Mouse (Mus musculus) liver, embryonic 15.5 days (tissue): Measurements from ENCODE around the gene Themis2. TPM values are rescaled to one million over a fixed set of nuclear protein-coding genes. Genes with fewer than 3 reads are reported as not detected.

Experiments
- ATAC-seq: fragments of 200-750 bp; cut with Nextera tagmentation; 2 replicates; pipeline ENCODE4 v1.8.0; 2017; ENCODE audit warnings: moderate number of reproducible peaks, mild to moderate bottlenecking, moderate library complexity; ENCODE audit not compliant: insufficient read depth
- H3K27ac ChIP-seq: fragments of 300-500 bp; sonication (generic); replicated peaks from 2 replicates; pipeline ENCODE4 v1.5.1; 2015; ENCODE audit warnings: mild to moderate bottlenecking, inconsistent platforms
- H3K27me3 ChIP-seq: fragments of 300-500 bp; sonication (generic); 2 replicates; pipeline ENCODE4 v1.6.1; 2015; ENCODE audit warnings: mild to moderate bottlenecking, inconsistent platforms
- H3K36me3 ChIP-seq: fragments of 300-500 bp; sonication (generic); replicated peaks from 2 replicates; pipeline ENCODE4 v1.6.1; 2015; ENCODE audit warnings: moderate library complexity, mild to moderate bottlenecking, inconsistent platforms
- H3K4me1 ChIP-seq: fragments of 300-500 bp; sonication (generic); replicated peaks from 2 replicates; pipeline ENCODE4 v1.6.1; 2015; ENCODE audit warnings: inconsistent platforms
- H3K4me2 ChIP-seq: fragments of 300-500 bp; sonication (generic); 2 replicates; pipeline ENCODE4 v1.6.1; 2015; ENCODE audit warnings: moderate library complexity, mild to moderate bottlenecking, inconsistent platforms
- H3K4me3 ChIP-seq: fragments of 300-500 bp; sonication (generic); replicated peaks from 2 replicates; pipeline ENCODE4 v1.5.1; 2015; ENCODE audit warnings: mild to moderate bottlenecking, inconsistent platforms
- H3K9ac ChIP-seq: fragments of 300-500 bp; sonication (generic); 2 replicates; pipeline ENCODE4 v1.6.1; 2015; ENCODE audit warnings: moderate library complexity, mild to moderate bottlenecking, inconsistent platforms
- H3K9me3 ChIP-seq: fragments of 300-500 bp; sonication (generic); replicated peaks from 2 replicates; pipeline ENCODE4 v1.6.1; 2016; ENCODE audit warnings: inconsistent platforms
- WGBS: fragments of 180-500 bp; shearing (Covaris S2); methylation state at CpG from one replicate; pipeline ENCODE4 v1.1.7; 2015; ENCODE audit warnings: mixed read lengths; ENCODE audit not compliant: insufficient replicate concordance; 5-methylcytosine and 5-hydroxymethylcytosine counted together
- polyA plus RNA-seq: library from polyadenylated mRNA; unstranded; fragments of >200 nt; fragmentation: Nextera tagmentation; extraction: Ambion mirVana; gene quantifications from 2 replicates; pipeline ENCODE4 v1.2.1, GENCODE M21; 2015

The Themis2 gene
- polyA plus RNA-seq, 1 experiment from 2014 or later, result 2.8 TPM

DNA sequence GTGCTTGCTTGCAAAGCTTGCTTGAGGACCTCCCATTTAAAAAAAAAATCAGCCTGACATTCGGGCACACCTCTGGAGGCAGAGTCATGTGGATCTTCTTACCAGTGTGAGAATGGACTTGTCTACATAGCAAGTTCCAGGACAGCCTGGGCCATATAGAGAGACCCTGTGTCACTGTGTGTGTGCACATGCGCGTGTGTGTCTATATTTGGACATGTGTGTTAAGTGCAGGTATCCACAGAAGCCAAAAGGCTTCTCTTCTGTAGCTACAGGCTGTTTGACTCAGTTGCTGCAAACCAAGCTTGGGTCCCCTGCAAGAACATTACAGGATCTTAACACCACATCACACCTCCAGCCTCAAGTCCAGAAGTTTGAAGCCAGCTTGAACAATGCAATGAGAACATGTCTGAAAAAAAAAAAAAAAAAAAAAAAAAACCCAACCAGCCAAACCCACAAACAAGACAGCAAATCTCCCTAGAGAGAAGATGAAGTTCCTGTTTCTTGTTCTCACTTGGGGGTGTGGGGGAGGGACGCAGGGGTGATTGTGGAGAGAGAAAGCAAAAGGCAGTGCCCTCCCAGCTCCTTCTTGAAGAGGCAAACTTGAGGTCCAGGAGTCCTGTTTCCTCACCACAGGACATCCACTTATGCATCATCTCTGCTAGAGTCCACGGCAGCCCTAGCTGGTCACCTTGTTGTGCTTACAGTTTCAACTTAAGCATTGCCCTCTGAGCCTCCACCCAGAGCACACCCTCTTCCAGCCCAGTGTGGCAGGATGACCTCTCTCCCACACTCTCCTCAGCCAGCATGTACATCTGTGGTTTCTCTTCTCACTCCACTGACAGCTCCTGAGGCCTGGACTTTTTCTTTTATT is 11.8 kb upstream of the Themis2 start:
- no peak for ATAC-seq
- H3K27me3 ChIP-seq, result no peaks in the 10 kb centered on the region
- H3K4me2 ChIP-seq, result no peak overlapping the region
- H3K9ac ChIP-seq, result no peak overlapping the region
- peaks cover 13% of the 10 kb centered on the region; the same call in 1 of the 2 replicates for H3K4me1 ChIP-seq
- no peak overlapping the region for H3K4me3 ChIP-seq
- 25% methylated on average over 5 of the region's 5 CpGs for WGBS
- 0 out of 2 replicates have a peak, but pooled peaks cover 3% of the 10 kb centered on the region for H3K9me3 ChIP-seq
- H3K27ac ChIP-seq, result peak overlapping the region; percentile 67; the same call in 1 of the 2 replicates
- no peaks in the 10 kb centered on the region for H3K36me3 ChIP-seq

DNA sequence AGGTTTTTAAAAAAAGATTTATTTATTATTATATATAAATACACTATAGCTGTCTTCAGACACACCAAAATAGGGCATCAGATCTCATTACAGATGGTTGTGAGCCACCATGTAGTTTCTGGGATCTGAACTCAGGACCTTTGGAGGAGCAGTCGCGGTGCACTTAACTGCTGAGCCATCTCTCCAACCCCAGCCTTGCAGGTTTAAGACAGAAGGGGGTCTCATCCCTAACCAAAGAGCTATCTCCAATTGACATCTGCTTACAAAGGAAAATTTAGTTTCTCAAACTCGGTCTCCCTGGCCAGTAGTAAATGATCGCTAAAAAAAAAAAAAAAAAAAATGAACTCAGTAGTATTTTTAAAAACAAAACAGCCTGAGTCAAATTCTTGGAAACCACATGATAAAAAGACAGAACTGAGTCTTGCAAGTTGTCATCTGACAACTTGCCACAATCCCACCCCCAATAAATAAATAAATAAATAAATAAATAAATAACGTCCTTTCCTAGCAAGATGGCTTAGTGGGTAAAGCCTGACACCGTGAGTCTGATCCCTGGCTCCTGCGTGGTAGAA is 10.5 kb upstream of the Themis2 start:
- no peaks in the 10 kb centered on the region for H3K27me3 ChIP-seq
- no peak for ATAC-seq
- 0 out of 2 replicates have a peak, but pooled peaks cover 3% of the 10 kb centered on the region for H3K9me3 ChIP-seq
- H3K4me3 ChIP-seq, result no peak overlapping the region
- H3K27ac ChIP-seq, result no peak overlapping the region
- no peaks in the 10 kb centered on the region for H3K36me3 ChIP-seq
- H3K4me2 ChIP-seq, result no peak overlapping the region
- WGBS, result 64% methylated on average over 7 of the region's 7 CpGs
- no peak overlapping the region for H3K9ac ChIP-seq
- peaks cover 24% of the 10 kb centered on the region for H3K4me1 ChIP-seq

DNA sequence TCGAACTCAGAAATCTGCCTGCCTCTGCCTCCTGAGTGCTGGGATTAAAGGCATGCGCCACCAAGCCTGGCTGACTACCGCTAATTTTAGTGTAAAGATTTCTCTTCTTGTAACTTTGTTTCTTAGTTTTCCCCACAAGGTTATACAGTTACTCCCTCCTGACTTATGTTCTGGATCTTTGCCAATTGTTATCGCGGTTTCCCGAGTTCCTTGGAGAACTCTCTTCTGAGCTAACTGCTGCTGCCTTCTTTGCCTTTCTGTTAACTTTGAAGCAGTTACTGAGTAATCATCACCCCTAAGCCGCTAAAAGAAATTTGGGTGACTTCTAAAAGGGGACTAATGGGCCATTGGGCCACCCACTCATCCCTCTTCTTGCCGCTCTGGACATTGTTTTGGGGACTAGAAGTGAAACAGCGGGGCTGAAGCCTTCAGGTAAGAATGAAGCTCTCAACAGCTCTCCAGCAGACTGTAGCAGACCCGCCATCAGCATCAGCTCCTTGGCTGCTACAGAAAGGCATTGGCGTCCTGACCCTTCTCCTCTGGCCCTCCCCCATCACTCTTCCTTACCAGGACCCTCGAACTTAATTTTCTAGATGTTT is 9.5 kb upstream of the Themis2 start:
- H3K27me3 ChIP-seq, result no peaks in the 10 kb centered on the region
- no peaks in the 10 kb centered on the region for H3K36me3 ChIP-seq
- no peak overlapping the region for H3K4me3 ChIP-seq
- no peak overlapping the region for H3K4me2 ChIP-seq
- no peak for ATAC-seq
- H3K27ac ChIP-seq, result 0 out of 2 replicates have a peak overlapping the region, but pooled peaks have one; percentile 9
- H3K9ac ChIP-seq, result no peak overlapping the region
- 0 out of 2 replicates have a peak, but pooled peaks cover 2% of the 10 kb centered on the region for H3K9me3 ChIP-seq
- 74% methylated on average over 12 of the region's 12 CpGs for WGBS
- peaks cover 33% of the 10 kb centered on the region for H3K4me1 ChIP-seq

DNA sequence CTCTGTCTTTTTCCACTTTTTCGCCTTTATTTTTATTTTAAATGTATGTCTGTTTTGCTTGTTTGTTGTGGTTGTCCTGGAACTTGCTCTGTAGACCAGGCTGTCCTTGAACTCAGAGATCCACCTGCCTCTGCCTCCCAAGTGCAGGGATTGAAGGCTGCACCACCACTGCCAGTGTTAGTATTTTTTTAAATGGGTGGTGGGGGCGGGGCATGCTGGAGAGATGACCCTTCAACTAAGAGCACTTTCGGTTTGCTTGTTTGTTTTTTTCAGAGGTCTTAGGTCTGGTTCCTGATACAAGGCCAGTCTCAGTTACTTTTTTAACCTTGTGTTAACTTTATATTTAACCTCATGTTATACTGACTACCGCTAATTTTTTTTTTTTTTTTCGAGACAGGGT is 9.0 kb upstream of the Themis2 start:
- Histone ChIP-seq H3K9me3 (no peaks in the 10 kb centered on the region), H3K27me3 (no peaks in the 10 kb centered on the region), H3K4me1 (peaks cover 34% of the 10 kb centered on the region), H3K36me3 (no peaks in the 10 kb centered on the region), H3K27ac (0 out of 2 replicates have a peak overlapping the region, but pooled peaks have one; percentile 64), H3K9ac (no peak overlapping the region), H3K4me3 (no peak overlapping the region), H3K4me2 (no peak overlapping the region)
- WGBS, result 67% methylated on average over 5 of the region's 5 CpGs
- ATAC-seq, result no peak

DNA sequence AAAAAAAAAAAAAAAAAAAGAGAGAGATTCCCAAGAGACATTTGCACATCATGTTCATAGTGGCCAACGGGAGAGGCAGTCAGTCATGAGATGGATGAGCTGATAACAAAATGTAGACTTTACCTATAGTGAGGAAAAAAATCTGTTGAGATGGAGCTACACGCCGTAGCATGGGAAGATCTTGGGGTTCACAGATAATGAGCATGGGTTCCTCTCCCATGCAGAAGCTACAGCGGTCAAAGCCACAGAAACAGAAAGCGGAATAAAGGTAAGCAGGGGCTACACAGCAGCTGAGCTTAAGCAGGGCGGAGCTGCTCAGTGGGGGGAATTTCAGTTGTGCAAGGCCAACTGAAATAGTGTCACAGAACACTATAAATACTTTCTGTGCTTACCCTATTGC is 8.1 kb upstream of the Themis2 start:
- Histone ChIP-seq H3K9me3 (no peaks in the 10 kb centered on the region), H3K27ac (0 out of 2 replicates have a peak overlapping the region, but pooled peaks have one; percentile 16), H3K36me3 (no peaks in the 10 kb centered on the region), H3K9ac (no peak overlapping the region), H3K27me3 (no peaks in the 10 kb centered on the region), H3K4me3 (no peak overlapping the region), H3K4me1 (peaks cover 33% of the 10 kb centered on the region), H3K4me2 (no peak overlapping the region)
- 36% methylated on average over 6 of the region's 6 CpGs for WGBS
- ATAC-seq, result no peak

DNA sequence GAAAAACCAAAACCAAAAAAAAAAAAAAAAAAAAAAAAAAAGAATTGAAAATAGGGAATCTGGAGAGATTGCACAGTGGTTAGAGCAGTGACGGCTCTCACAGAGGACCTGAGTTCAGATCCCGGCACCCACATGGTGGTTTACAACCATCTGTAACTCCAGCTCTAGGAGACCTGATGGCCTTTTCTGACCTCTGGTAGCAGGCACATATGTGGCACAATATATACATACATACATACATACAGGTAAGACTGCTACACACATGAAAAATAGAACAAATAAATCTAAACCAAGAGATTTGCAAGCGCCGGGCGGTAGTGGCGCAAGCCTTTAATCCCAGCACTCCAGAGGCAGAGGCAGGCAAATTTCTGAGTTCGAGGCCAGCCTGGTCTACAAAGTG is 7.7 kb upstream of the Themis2 start:
- 83% methylated on average over 7 of the region's 7 CpGs for WGBS
- Histone ChIP-seq H3K4me1 (peaks cover 31% of the 10 kb centered on the region), H3K36me3 (no peaks in the 10 kb centered on the region), H3K27me3 (no peaks in the 10 kb centered on the region), H3K27ac (no peak overlapping the region), H3K9me3 (no peaks in the 10 kb centered on the region), H3K9ac (no peak overlapping the region), H3K4me3 (no peak overlapping the region), H3K4me2 (no peak overlapping the region)
- no peak for ATAC-seq

DNA sequence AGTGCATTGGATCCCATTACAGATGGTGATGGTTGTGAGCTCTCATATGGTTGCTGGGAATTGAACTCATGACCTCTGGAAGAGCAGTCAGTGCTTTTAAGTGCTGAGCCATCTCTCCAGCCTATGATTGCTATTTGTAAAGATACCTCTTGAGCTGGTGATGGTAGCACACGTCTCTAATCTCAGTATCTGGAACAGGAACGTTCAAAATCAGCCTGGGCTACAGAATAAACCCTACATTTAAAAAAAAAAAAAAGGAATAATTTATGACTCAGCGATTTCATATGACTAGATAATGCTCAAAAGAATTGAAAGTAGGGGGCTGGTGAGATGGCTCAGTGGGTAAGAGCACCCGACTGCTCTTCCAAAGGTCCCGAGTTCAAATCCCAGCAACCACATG is 7.0 kb upstream of the Themis2 start:
- Histone ChIP-seq H3K4me3 (no peak overlapping the region), H3K9ac (no peak overlapping the region), H3K9me3 (no peaks in the 10 kb centered on the region), H3K4me2 (no peak overlapping the region), H3K27ac (no peak overlapping the region), H3K27me3 (no peaks in the 10 kb centered on the region), H3K36me3 (no peaks in the 10 kb centered on the region), H3K4me1 (peaks cover 26% of the 10 kb centered on the region)
- WGBS, result 58% methylated on average over 5 of the region's 5 CpGs
- ATAC-seq, result no peak

DNA sequence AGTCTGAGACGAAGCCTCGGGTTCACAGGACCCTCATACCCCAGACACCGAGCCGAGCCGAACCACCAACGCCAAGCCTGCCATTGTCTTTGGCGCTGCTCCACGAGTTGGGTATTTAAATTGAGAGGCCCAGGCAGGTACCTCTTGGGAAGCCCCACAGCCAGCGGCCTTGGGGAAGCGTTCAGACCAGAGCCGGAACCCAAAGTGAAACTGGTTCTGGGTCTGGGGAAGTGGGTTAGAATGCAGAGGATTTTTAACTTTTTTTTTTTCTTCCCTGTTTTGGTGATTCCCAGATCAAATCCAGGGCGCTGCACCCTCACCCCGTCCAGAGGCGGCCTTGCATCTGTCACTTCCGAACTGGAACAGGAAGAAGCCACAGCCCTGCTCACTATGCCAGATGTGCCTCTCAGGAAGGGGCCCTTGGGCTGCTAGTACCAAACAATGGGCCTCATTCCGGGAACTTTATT is 6.0 kb upstream of the Themis2 start:
- peak overlapping the region; percentile 34; the same call in 1 of the 2 replicates for H3K9ac ChIP-seq
- 18% methylated on average over 16 of the region's 16 CpGs for WGBS
- H3K9me3 ChIP-seq, result no peaks in the 10 kb centered on the region
- no peaks in the 10 kb centered on the region for H3K36me3 ChIP-seq
- peaks cover 27% of the 10 kb centered on the region for H3K4me1 ChIP-seq
- peak overlapping the region; percentile 69 for H3K27ac ChIP-seq
- peak overlapping the region; percentile 71 for H3K4me2 ChIP-seq
- peak; percentile 18; the same call in 1 of the 2 replicates for ATAC-seq
- peak overlapping the region; percentile 25 for H3K4me3 ChIP-seq
- H3K27me3 ChIP-seq, result no peaks in the 10 kb centered on the region

DNA sequence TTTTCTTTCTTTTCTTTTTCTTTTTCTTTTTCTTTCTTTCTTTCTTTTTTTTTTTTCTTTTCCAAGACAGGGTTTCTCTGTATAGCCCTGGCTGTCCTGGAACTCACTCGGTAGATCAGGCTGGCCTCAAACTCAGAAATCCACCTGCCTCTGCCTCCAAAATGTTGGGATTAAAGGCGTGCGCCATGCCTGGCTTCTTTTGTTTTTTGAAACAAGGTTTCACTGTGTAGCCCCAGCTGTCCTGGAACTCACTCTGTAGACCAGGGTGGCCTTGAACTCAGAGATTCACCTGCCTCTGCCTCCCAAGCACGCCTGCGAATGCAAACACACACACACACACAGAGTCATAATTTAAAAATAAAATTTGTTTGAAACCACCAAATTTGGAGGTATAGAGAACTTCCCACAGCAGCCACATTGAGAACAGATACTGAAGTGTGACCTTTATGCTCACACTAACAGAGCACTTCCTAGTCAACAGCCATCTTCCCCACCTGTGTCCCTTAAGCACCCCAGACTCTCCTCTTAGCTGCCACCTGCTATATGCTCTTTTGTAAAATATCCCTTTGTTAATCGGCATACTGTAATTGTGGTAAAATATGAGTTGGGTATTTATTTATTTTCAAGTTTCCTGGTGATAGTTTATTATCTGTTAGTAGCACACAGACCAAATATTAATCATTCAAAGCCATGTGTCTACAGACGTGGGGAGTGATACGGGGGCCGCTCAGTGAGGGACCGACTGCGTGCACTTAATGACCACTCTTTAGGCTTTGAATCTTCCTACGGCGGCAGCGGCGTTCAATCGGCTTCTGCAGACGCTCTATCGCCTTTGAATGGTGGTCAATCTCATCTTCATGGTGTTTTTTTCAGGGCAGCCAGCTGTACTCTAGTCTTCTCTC is 5.2 kb upstream of the Themis2 start:
- 53% methylated on average over 18 of the region's 18 CpGs for WGBS
- H3K4me2 ChIP-seq, result peak overlapping the region; percentile 71
- no peaks in the 10 kb centered on the region for H3K36me3 ChIP-seq
- peak overlapping the region; percentile 69 for H3K27ac ChIP-seq
- peaks cover 30% of the 10 kb centered on the region for H3K4me1 ChIP-seq
- H3K9ac ChIP-seq, result peak overlapping the region; percentile 34; the same call in 1 of the 2 replicates
- peak overlapping the region; percentile 25 for H3K4me3 ChIP-seq
- ATAC-seq, result peak; percentile 69
- no peaks in the 10 kb centered on the region for H3K27me3 ChIP-seq
- H3K9me3 ChIP-seq, result no peaks in the 10 kb centered on the region

DNA sequence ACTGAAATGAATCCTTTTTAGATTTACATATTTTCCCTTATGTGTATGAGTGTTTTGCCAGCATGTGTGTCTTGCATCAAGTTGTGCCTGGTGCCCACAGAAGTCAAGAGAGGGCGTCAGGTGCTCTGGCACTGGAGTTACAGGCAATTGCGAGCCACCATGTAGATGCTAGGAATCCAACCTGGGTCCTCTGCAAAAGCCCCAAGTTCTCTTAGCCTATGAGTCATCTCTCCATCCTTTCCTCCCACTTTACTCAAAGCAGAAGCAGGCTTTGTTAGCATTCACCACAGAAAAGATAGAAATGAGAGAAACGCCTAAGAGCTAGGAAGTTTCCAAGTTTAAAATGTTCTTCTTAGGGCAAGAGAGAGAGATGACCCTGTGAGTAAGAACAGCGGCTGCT is 3.7 kb upstream of the Themis2 start:
- Histone ChIP-seq H3K27ac (no peak overlapping the region), H3K27me3 (peaks cover 14% of the 10 kb centered on the region), H3K4me2 (no peak overlapping the region), H3K4me3 (no peak overlapping the region), H3K36me3 (no peaks in the 10 kb centered on the region), H3K4me1 (peaks cover 42% of the 10 kb centered on the region), H3K9ac (no peak overlapping the region), H3K9me3 (no peaks in the 10 kb centered on the region)
- 69% methylated on average over 4 of the region's 4 CpGs for WGBS
- no peak for ATAC-seq
